Mouse (Mus musculus) cerebellum, adult 9-11 months (tissue): ENCODE results near the gene She.
"Not testable (repeated sequence)": the region's sequence is repeated elsewhere in the genome, so short reads cannot be mapped to it uniquely, and the experiment has no call there.

ENCODE experiments used
- DNase-seq: peaks from one replicate; pipeline ENCODE4 v3.0.0; 2022

Gene She

GRCm38 (mm10) chr3:89830815-89831591, at the start of gene She:
TSS of gene She (plus strand) at chr3:89831370.
- no peak for DNase-seq

DNA sequence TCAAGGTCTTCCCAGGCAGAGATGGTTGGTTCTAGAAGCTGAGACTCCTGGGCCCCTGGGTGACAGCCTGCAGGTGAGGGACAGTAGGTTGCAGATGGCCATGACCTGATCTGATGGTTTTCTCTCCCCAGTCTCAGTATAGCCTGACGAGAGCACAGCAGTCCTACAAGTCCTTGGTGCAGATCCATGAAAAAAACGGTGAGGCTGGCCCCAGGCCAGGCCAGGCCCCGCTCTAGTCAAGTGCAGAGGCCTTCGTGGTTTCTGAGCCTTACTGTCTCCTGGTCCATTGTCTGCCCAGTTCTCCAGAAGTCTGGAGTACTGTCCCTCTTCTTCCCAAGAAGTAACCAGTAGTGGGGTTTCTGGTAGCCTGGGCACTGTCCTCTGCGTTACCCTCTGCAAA, 49.5 kb upstream of the She start:
- DNase-seq, result no peak

GRCm38 (mm10) chr3:89784991-89785753, 46.0 kb upstream of the She start:
- peak; percentile 77 for DNase-seq

GRCm38 (mm10) chr3:89786275-89786674, 44.9 kb upstream of the She start:
- DNase-seq, result no peak

- no peak for DNase-seq
Observed at GRCm38 (mm10) chr3:89788680-89789352, 42.4 kb upstream of the She start.

GRCm38 (mm10) chr3:89794616-89795015, 36.6 kb upstream of the She start:
- DNase-seq, result no peak

DNA sequence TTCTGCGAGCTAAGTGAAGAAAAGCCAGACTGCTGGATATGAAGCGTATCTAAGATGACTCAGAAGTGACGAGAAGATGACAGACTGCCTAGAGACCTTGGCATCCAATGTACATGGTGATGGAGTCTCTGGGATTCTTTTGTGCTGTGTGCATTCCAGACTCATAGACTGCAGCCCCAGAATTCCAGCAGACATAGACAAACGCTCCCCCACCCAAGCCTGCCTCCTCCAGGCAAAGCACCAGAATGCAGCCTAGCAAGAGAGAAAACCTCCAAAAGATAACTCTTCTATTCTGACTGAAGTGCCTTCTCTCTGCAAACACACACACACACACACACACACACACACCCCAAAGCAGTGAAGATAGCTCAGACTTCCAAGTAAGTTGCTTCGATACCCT, 35.4 kb upstream of the She start:
- no peak for DNase-seq

DNA sequence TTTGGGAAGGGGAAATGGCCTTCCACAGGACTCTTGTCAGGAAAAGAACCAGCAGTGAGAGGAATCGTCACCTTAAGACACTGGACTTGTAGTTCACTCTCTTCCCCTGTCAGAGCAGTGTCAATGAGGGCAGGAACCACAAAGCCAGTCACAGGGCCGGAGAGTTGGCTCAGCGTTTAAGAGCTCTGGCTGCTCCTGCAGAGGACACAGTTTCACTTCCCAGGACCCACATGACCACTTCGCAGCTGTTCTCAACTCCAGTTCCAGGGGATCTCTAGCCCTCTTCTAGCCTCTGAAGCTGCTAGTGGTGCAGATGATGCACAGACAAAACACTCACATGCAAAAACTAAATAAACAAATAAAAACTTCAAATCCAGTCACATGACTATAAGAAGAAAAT, 34.8 kb upstream of the She start:
- no peak for DNase-seq

DNA sequence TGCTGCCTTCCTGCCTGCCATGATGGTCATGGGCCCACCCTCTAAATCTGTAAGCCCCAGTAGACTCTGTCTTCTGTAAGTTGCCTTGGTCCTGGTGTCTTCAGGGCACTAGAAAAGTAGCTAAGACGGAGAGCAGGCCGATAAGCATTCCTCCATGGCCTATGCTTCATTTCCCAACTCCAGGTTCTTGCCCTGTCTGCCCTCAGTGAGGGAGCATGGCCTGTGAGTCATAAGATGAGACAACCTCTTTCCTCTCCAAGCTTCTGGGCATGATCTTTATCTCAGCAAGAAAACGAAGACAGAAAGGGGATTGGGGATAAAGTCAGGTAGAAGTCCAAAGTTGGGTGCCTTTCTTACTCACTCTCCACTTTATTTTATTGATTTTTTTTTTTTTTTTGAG, 32.7 kb upstream of the She start:
- no peak for DNase-seq

- no peak for DNase-seq
Observed at GRCm38 (mm10) chr3:89799476-89799875, 31.7 kb upstream of the She start.

- DNase-seq, result not testable (repeated sequence)
Observed at GRCm38 (mm10) chr3:89800078-89800477, 31.1 kb upstream of the She start.

GRCm38 (mm10) chr3:89800774-89801506, 30.2 kb upstream of the She start:
- DNase-seq, result no peak

GRCm38 (mm10) chr3:89801507-89801847, 29.7 kb upstream of the She start:
- no peak for DNase-seq

GRCm38 (mm10) chr3:89802876-89803275, 28.3 kb upstream of the She start:
- no peak for DNase-seq

- DNase-seq, result no peak
Observed at GRCm38 (mm10) chr3:89805179-89805578, 26.0 kb upstream of the She start.

GRCm38 (mm10) chr3:89806751-89807150, 24.4 kb upstream of the She start:
- DNase-seq, result no peak

DNA sequence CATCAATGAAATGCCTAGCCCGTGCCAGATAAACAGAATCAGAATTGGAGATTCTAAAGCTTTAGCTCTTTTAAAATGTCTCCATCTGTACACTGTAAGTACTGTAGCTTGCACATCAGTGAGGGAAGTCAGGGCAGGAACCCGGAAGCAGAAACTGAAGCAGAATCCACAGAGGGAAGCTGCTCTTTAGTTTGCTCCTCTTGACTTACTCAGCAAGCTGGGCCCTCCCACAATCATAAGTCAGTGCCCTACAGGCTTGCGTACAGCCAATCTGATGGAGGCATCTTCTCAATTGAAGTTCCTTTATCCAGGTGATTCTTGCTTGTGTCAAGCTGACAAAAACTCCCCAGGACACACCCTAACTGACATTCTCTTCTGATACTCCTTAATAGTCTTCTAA, 24.0 kb upstream of the She start:
- no peak for DNase-seq

DNA sequence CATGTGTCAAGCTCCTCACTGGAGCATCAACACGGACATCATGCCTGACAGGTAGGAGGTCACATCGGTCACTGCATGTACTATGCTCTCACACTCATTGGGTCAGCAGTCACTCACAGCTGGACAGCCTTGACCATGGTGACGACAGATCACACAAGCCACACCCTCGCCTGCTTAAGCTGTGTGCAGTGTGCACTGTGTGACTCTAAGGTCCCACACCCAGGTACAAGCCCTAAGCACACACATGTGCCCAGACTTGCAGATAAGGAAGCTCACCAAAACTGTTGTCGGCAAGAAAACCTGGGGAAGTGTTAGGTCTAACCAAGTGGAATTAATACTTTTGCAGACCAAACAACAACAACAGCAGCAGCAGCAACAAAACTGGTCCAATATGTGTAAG, 23.3 kb upstream of the She start:
- no peak for DNase-seq

DNA sequence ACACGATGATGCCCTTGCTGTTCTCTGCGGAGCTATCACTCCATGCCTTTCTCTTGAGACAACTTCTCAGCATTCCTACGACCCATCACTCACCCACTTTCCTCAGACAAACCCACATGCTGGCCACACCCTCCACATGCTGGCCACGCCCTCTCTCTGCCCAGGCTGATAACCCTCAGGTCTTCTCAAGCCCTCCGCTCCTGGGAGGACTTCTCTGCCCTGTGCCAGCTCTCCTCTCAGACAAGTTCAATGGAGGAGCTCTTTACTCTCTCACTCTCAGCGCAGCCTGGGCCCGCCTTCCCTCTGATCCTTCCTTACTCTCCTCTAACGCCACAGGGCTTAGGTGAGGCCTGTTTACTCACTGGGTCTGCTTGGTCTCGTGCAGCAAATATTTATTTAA, 22.5 kb upstream of the She start:
- DNase-seq, result no peak

- no peak for DNase-seq
Observed at GRCm38 (mm10) chr3:89810841-89811240, 20.3 kb upstream of the She start.

DNA sequence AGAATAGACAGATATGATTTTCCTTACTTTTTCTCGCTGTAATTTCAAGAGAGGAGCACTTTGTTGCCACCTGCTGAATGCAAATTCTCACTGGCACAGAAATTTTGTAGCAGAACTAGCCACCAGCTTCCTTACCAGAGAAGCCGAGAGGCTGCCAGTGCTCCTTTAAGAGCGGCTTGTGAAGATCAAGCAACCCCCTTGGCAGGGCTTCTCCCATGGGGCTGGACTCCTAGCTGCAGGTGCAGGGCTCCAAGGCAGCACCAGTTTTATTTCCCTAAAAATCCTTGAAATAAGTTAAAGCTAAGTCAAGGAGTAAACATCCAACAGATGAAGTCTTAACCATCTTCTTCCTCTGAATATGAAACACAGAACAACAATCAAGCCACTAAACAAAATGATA, 19.0 kb upstream of the She start:
- DNase-seq, result no peak

GRCm38 (mm10) chr3:89814051-89814450, 17.1 kb upstream of the She start:
- no peak for DNase-seq

- no peak for DNase-seq
Observed at GRCm38 (mm10) chr3:89817056-89817455, 14.1 kb upstream of the She start.
